Mouse (Mus musculus): ENCODE data around the gene Med13l.

- TF ChIP-seq CTCF (IDR thresholded peaks at IDR 0.05; ENCODE audit: borderline replicate concordance, control insufficient read depth, extremely low read depth, insufficient read depth, low read length, poor library complexity) (no peak), POLR2A (IDR thresholded peaks at IDR 0.05; ENCODE audit: control insufficient read depth, extremely low read depth, insufficient read depth, low read length, poor library complexity) (no peak)
Measured at GRCm38 (mm10) chr5:118675697-118676096, 115.2 kb downstream of the Med13l start.
